Mouse (Mus musculus): Measurements from ENCODE around the gene Rps6ka1. TPM values are rescaled to one million over a fixed set of nuclear protein-coding genes. Genes with fewer than 3 reads are reported as not detected.

The Rps6ka1 gene
- polyA plus RNA-seq, 1 experiment from 2014 or later, result 21.8 TPM

- ATAC-seq (ENCODE audit: low read depth), result no peak
- H3K9ac ChIP-seq, result no peak overlapping the region
- H3K9me3 ChIP-seq, result no peaks in the 10 kb centered on the region
- no peaks in the 10 kb centered on the region for H3K27me3 ChIP-seq
- peaks cover 6% of the 10 kb centered on the region for H3K36me3 ChIP-seq
- WGBS, result 90% methylated on average over 4 of the region's 4 CpGs
- no peak overlapping the region for H3K27ac ChIP-seq (replicated peaks)
- no peak overlapping the region for H3K4me2 ChIP-seq
- H3K4me3 ChIP-seq, result no peak overlapping the region
- H3K4me1 ChIP-seq (replicated peaks), result no peaks in the 10 kb centered on the region
These were observed 14.2 kb downstream of the Rps6ka1 start for GRCm38 (mm10) chr4:133873431-133873851.

- Histone ChIP-seq H3K27ac (replicated peaks) (no peak overlapping the region), H3K27me3 (no peaks in the 10 kb centered on the region), H3K9ac (no peak overlapping the region), H3K4me3 (no peak overlapping the region), H3K9me3 (no peaks in the 10 kb centered on the region), H3K4me1 (replicated peaks) (no peaks in the 10 kb centered on the region), H3K4me2 (no peak overlapping the region), H3K36me3 (peaks cover 6% of the 10 kb centered on the region)
- 73% methylated on average over 15 of the region's 15 CpGs for WGBS
- ATAC-seq (ENCODE audit: low read depth), result no peak
These were observed 14.7 kb downstream of the Rps6ka1 start for GRCm38 (mm10) chr4:133872812-133873300.

DNA sequence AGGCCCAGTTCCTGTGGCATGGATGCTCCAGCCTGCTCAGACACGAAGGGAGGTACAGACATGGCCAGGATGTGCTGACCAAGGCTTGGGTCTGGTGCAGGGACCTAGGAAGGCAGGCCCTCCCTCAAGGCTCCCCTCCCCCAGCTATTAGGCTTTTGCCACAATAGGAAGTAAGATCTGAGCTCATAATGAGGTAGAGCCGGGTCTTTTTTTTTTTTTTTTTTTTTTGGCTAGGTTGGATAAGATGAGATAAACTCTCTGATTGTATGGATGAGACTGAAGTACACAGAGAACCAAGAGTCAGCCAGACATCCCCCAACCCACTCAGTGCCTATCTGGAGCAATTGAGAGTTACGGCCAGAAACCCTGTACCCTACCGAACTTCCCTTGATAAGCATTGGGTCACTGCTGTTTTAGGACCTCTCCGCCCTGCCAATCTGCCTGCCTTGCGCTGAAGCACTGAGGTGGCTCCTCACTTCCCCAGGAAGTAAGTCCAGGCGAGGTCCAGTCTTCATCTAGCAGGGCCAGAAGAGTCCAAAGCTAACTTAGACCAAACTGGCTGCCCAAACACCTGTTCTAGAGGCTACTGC is 15.3 kb downstream of the Rps6ka1 start:
- no peak for ATAC-seq (ENCODE audit: low read depth)
- Histone ChIP-seq H3K9me3 (no peaks in the 10 kb centered on the region), H3K4me3 (no peak overlapping the region), H3K27ac (replicated peaks) (no peak overlapping the region), H3K4me1 (replicated peaks) (no peaks in the 10 kb centered on the region), H3K9ac (no peak overlapping the region), H3K27me3 (no peaks in the 10 kb centered on the region), H3K4me2 (no peak overlapping the region), H3K36me3 (peaks cover 6% of the 10 kb centered on the region)
- 85% methylated on average over 7 of the region's 7 CpGs for WGBS

DNA sequence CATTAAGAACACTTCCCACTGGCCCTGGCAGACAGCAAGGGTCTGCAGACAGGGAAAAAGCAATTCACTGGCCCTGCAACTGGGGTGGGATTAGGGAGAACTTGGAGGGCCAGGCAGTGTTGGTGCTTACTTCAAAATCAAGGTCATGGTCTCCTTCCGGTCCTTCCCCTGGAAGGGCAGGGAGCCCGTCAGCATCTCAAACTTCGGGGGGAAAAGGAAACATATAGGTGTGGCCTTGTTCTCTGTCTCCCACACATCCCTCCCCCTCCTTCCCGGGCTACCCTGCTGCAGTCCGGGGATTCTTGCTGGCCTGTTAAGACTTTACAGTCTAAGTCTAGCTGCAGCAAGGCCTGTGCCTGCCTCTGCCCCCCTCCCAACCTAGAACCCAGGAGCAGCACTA is 22.4 kb downstream of the Rps6ka1 start:
- H3K4me3 ChIP-seq, result no peak overlapping the region
- no peaks in the 10 kb centered on the region for H3K9me3 ChIP-seq
- no peak overlapping the region for H3K9ac ChIP-seq
- no peaks in the 10 kb centered on the region for H3K27me3 ChIP-seq
- 82% methylated on average over 5 of the region's 5 CpGs for WGBS
- peaks cover 20% of the 10 kb centered on the region for H3K4me1 ChIP-seq (replicated peaks)
- H3K36me3 ChIP-seq, result peaks cover 14% of the 10 kb centered on the region
- no peak for ATAC-seq (ENCODE audit: low read depth)
- no peak overlapping the region for H3K27ac ChIP-seq (replicated peaks)
- no peak overlapping the region for H3K4me2 ChIP-seq

GRCm38 (mm10) chr4:133864380-133864981 is 23.1 kb downstream of the Rps6ka1 start:
- peak overlapping the region; percentile 46 for H3K27ac ChIP-seq (replicated peaks)
- H3K9ac ChIP-seq, result no peak overlapping the region

DNA sequence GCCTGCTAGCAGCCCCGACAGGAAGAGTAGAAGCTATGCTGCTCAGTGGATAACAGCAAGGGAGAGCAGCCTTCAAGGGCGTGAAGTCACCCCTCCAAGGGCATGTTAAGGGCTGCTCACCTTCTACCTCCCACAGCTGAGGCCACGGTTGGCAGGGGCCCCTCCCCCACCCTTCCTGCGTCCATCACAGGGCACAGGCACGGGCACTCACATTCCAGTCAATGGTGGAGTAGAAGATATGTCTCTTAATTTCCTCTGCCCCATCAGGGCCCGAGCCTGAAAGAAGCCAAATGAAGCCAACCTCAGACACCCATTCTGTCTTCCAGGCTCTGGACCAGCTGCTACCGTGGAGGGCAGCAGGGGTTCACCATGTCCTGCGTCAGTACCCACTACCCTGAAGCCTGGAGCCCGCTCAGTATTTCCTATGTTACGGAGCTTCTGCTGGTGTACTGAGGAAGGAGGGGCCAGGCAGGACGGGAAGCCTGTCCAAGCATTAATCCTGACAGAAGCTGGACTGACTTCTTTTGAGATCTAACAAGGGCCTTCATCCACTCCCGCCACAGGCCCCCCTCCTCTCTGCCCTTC is 23.7 kb downstream of the Rps6ka1 start:
- Histone ChIP-seq H3K4me3 (no peak overlapping the region), H3K4me1 (replicated peaks) (peaks cover 20% of the 10 kb centered on the region), H3K27ac (replicated peaks) (no peak overlapping the region), H3K9ac (no peak overlapping the region), H3K27me3 (no peaks in the 10 kb centered on the region), H3K9me3 (no peaks in the 10 kb centered on the region), H3K4me2 (no peak overlapping the region), H3K36me3 (peaks cover 18% of the 10 kb centered on the region)
- no peak for ATAC-seq (ENCODE audit: low read depth)
- 53% methylated on average over 12 of the region's 12 CpGs for WGBS

More at GRCm38 (mm10) chr4:133864380-133864981, 23.1 kb downstream of the Rps6ka1 start:
- H3K4me1 ChIP-seq (replicated peaks), result peaks cover 20% of the 10 kb centered on the region
- WGBS, result 46% methylated on average over 13 of the region's 13 CpGs
- H3K27me3 ChIP-seq, result no peaks in the 10 kb centered on the region
- H3K4me2 ChIP-seq, result no peak overlapping the region
- no peaks in the 10 kb centered on the region for H3K9me3 ChIP-seq
- ATAC-seq (ENCODE audit: low read depth), result no peak
- H3K36me3 ChIP-seq, result peaks cover 21% of the 10 kb centered on the region
- H3K4me3 ChIP-seq, result no peak overlapping the region

GRCm38 (mm10) chr4:133857527-133857926 is 30.1 kb downstream of the Rps6ka1 start:
- no peak for ATAC-seq (ENCODE audit: low read depth)
- Histone ChIP-seq H3K4me3 (no peak overlapping the region), H3K27me3 (no peaks in the 10 kb centered on the region), H3K9ac (no peak overlapping the region), H3K27ac (replicated peaks) (no peak overlapping the region), H3K4me2 (no peak overlapping the region), H3K9me3 (no peaks in the 10 kb centered on the region), H3K36me3 (peaks cover 16% of the 10 kb centered on the region), H3K4me1 (replicated peaks) (peaks cover 9% of the 10 kb centered on the region)
- 81% methylated on average over 4 of the region's 4 CpGs for WGBS

DNA sequence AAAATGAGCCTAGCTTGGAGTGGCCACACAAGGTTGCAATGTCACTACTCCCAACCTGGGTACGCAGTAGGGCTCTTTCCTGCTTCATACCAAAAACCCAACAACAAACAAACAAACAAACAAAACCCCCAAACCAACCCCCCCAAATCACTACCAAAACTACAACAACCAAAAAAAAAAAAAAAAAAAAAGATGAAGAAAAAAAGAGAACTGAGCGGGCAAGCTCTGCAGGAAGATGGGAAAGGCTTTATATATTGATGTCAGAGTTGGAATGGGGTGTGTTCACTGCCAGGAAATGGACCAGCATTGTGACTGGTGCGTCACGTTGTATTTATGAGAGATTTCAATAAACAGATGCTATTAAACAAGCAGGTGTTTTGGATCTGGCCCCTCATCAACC is 33.0 kb downstream of the Rps6ka1 start:
- H3K4me1 ChIP-seq (replicated peaks), result peaks cover 9% of the 10 kb centered on the region
- WGBS, result 94% methylated on average over 4 of the region's 4 CpGs
- H3K4me3 ChIP-seq, result no peak overlapping the region
- no peak overlapping the region for H3K4me2 ChIP-seq
- no peak overlapping the region for H3K9ac ChIP-seq
- peaks cover 10% of the 10 kb centered on the region for H3K36me3 ChIP-seq
- H3K27me3 ChIP-seq, result no peaks in the 10 kb centered on the region
- no peak overlapping the region for H3K27ac ChIP-seq (replicated peaks)
- ATAC-seq (ENCODE audit: low read depth), result no peak
- no peaks in the 10 kb centered on the region for H3K9me3 ChIP-seq

GRCm38 (mm10) chr4:133853630-133854029 is 34.0 kb downstream of the Rps6ka1 start:
- 46% methylated on average over 10 of the region's 10 CpGs for WGBS
- peak overlapping the region; percentile 38; the same call in 1 of the 2 replicates for H3K27ac ChIP-seq (replicated peaks)
- no peaks in the 10 kb centered on the region for H3K9me3 ChIP-seq
- peak overlapping the region; percentile 17; the same call in 1 of the 2 replicates for H3K9ac ChIP-seq
- no peaks in the 10 kb centered on the region for H3K27me3 ChIP-seq
- ATAC-seq (ENCODE audit: low read depth), result no peak
- peaks cover 8% of the 10 kb centered on the region for H3K36me3 ChIP-seq
- H3K4me1 ChIP-seq (replicated peaks), result peaks cover 9% of the 10 kb centered on the region
- H3K4me2 ChIP-seq, result no peak overlapping the region
- H3K4me3 ChIP-seq, result no peak overlapping the region

- no peaks in the 10 kb centered on the region for H3K27me3 ChIP-seq
- no peak for ATAC-seq (ENCODE audit: low read depth)
- no peak overlapping the region for H3K4me2 ChIP-seq
- no peaks in the 10 kb centered on the region for H3K9me3 ChIP-seq
- no peak overlapping the region for H3K9ac ChIP-seq
- H3K4me3 ChIP-seq, result no peak overlapping the region
- no peak overlapping the region for H3K27ac ChIP-seq (replicated peaks)
- WGBS, result 93% methylated on average over 1 of the region's 1 CpGs
- peaks cover 8% of the 10 kb centered on the region for H3K36me3 ChIP-seq
- H3K4me1 ChIP-seq (replicated peaks), result no peaks in the 10 kb centered on the region
These were observed 41.0 kb downstream of the Rps6ka1 start for GRCm38 (mm10) chr4:133846625-133847024.

GRCm38 (mm10) chr4:133845060-133845459 is 42.5 kb downstream of the Rps6ka1 start:
- WGBS, result 88% methylated on average over 9 of the region's 9 CpGs
- Histone ChIP-seq H3K4me2 (no peak overlapping the region), H3K4me3 (no peak overlapping the region), H3K27ac (replicated peaks) (no peak overlapping the region), H3K9me3 (no peaks in the 10 kb centered on the region), H3K4me1 (replicated peaks) (no peaks in the 10 kb centered on the region), H3K36me3 (no peaks in the 10 kb centered on the region; the same call in 1 of the 2 replicates), H3K9ac (no peak overlapping the region), H3K27me3 (no peaks in the 10 kb centered on the region)
- ATAC-seq (ENCODE audit: low read depth), result no peak

- no peaks in the 10 kb centered on the region for H3K36me3 ChIP-seq
- ATAC-seq (ENCODE audit: low read depth), result no peak
- H3K4me2 ChIP-seq, result no peak overlapping the region
- H3K4me1 ChIP-seq (replicated peaks), result no peaks in the 10 kb centered on the region
- H3K9me3 ChIP-seq, result no peaks in the 10 kb centered on the region
- H3K9ac ChIP-seq, result no peak overlapping the region
- no peak overlapping the region for H3K27ac ChIP-seq (replicated peaks)
- H3K4me3 ChIP-seq, result no peak overlapping the region
- 79% methylated on average over 14 of the region's 14 CpGs for WGBS
- no peaks in the 10 kb centered on the region for H3K27me3 ChIP-seq
These were observed 43.3 kb downstream of the Rps6ka1 start for GRCm38 (mm10) chr4:133844209-133844841.
